Comparison of ENCODE assay signal across 34 mouse cellular contexts in the genomic region with DNA sequence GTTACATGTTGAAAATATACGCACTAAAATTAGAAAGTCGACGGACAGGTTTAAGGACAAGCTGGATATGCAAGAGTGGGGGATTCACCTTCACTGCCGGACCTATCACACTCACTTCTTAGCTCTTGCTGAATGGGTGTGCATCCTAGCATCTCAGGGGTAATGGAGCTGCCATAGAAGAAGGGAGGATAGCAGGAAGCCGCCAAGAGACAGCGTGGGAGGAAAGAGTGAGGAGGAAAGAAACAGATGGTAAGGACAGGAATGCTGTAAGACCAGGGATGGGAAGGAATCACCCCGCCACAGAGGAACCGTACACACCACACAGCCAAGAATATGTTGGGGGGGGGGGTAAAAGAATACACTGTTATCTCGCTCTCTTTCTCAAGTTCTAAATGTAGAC. TPM values are rescaled to one million over a fixed set of nuclear protein-coding genes. Genes with fewer than 3 reads are reported as not detected.
DNase-seq lines count a peak whose midpoint lies in the region; ATAC-seq lines count a peak whose summit lies in the region.
"Had no signal": no experiment of that assay in that cellular context is flagged by ENCODE, and none has a peak within 500 bp of the region (broad histone marks: within the 10 kb centered on the region; RNA-seq: fewer than 3 reads in every experiment).

No protein-coding gene starts in this region.

- no peak overlapping the region for H3K4me3 ChIP-seq in kidney, embryonic 15.5 days (replicated peaks)
- H3K4me3 ChIP-seq: embryonic facial prominence, embryonic 13.5 days; forebrain, embryonic 15.5 days; gastrocnemius, adult 2 months; heart, embryonic 10.5 days; hindbrain, embryonic 10.5 days; intestine, embryonic 15.5 days; limb, embryonic 10.5 days; liver, embryonic 15.5 days; midbrain, embryonic 10.5 days; neural tube, embryonic 15.5 days had no signal

- H3K9ac ChIP-seq in kidney, embryonic 15.5 days = no peak overlapping the region
- H3K9ac ChIP-seq: embryonic facial prominence, embryonic 13.5 days; forebrain, embryonic 15.5 days; intestine, embryonic 15.5 days; liver, embryonic 15.5 days; neural tube, embryonic 15.5 days had no signal

- no peaks in the 10 kb centered on the region for H3K27me3 ChIP-seq in kidney, embryonic 15.5 days
- H3K27me3 ChIP-seq: embryonic facial prominence, embryonic 13.5 days; forebrain, embryonic 15.5 days; intestine, embryonic 15.5 days; liver, embryonic 15.5 days; neural tube, embryonic 15.5 days had no signal

- H3K27ac ChIP-seq in kidney, embryonic 15.5 days = no peak overlapping the region
- H3K27ac ChIP-seq: embryonic facial prominence, embryonic 13.5 days; forebrain, embryonic 15.5 days; gastrocnemius, adult 2 months; heart, embryonic 10.5 days; hindbrain, embryonic 10.5 days; intestine, embryonic 15.5 days; limb, embryonic 10.5 days; liver, embryonic 15.5 days; midbrain, embryonic 10.5 days; neural tube, embryonic 15.5 days had no signal

- WGBS in kidney, embryonic 15.5 days = 78% methylated on average over 9 of the region's 9 CpGs

- H3K4me2 ChIP-seq in kidney, embryonic 15.5 days = no peak overlapping the region
- H3K4me2 ChIP-seq: embryonic facial prominence, embryonic 13.5 days; forebrain, embryonic 15.5 days; intestine, embryonic 15.5 days; liver, embryonic 15.5 days; neural tube, embryonic 15.5 days had no signal

- ATAC-seq in kidney, embryonic 15.5 days (replicated peaks; ENCODE audit: low FRiP score) = no peak
- ATAC-seq: forebrain, embryonic 15.5 days; hindbrain, embryonic 16.5 days; intestine, embryonic 15.5 days had no signal

- DNase-seq in heart, adult 11 months = peak; percentile 64
- DNase-seq in heart, postnatal 4 days = no peak
- DNase-seq in frontal cortex, postnatal 10 days (ENCODE audit: low spot score in 2 of 2) = peak; percentile 6 to 11
- DNase-seq in left cerebral cortex, postnatal 25 days (ENCODE audit: low spot score in 2 of 2) = peak; percentile 23 to 84
- DNase-seq in right cerebral cortex, postnatal 36 days (ENCODE audit: low spot score in 2 of 2) = peak; percentile 21 to 45
- DNase-seq in layer of hippocampus, adult 11-12 months (ENCODE audit: low spot score) = no peak
- no peak for DNase-seq in layer of hippocampus, postnatal 36 days
- DNase-seq: adrenal gland, postnatal 14 days; cerebellum, adult 8-10 months; cerebellum, postnatal 36 days; embryo, embryonic 11 days; gastrocnemius, adult 2 months; kidney, adult 8-10 months; kidney, postnatal 36 days; liver; thymus, adult 2 months had no signal

- H3K36me3 ChIP-seq in kidney, embryonic 15.5 days = no peaks in the 10 kb centered on the region
- H3K36me3 ChIP-seq: embryonic facial prominence, embryonic 13.5 days; forebrain, embryonic 15.5 days; heart, embryonic 10.5 days; hindbrain, embryonic 10.5 days; intestine, embryonic 15.5 days; limb, embryonic 10.5 days; liver, embryonic 15.5 days; midbrain, embryonic 10.5 days; neural tube, embryonic 15.5 days had no signal

- no peaks in the 10 kb centered on the region for H3K9me3 ChIP-seq in kidney, embryonic 15.5 days (replicated peaks)
- H3K9me3 ChIP-seq: embryonic facial prominence, embryonic 13.5 days; forebrain, embryonic 15.5 days; heart, embryonic 10.5 days; hindbrain, embryonic 10.5 days; intestine, embryonic 15.5 days; limb, embryonic 10.5 days; liver, embryonic 15.5 days; midbrain, embryonic 10.5 days; neural tube, embryonic 15.5 days had no signal

- intact Hi-C loops in left cerebral cortex, postnatal 25 days (cut with DNase I) = loop anchor here (1.0 kb wide), 1 partner anchor 65 kb away; no protein-coding TSS in a partner anchor

- H3K4me1 ChIP-seq in kidney, embryonic 15.5 days = no peaks in the 10 kb centered on the region
- H3K4me1 ChIP-seq: embryonic facial prominence, embryonic 13.5 days; heart, embryonic 10.5 days; hindbrain, embryonic 10.5 days; intestine, embryonic 15.5 days; limb, embryonic 10.5 days; liver, embryonic 15.5 days; neural tube, embryonic 15.5 days had no signal

RNA-seq across cellular contexts. Expression of a gene that starts 1.1 kb away (rescaled TPM):
- total RNA-seq in heart, postnatal 4 days (2021) = not detected
- total RNA-seq in left cerebral cortex, postnatal 25 days (2021) = not detected
- not detected for total RNA-seq in layer of hippocampus, postnatal 36 days (2021)
- not detected in 2 replicates for polyA plus RNA-seq in kidney, embryonic 15.5 days (2015; fragmentation: Nextera tagmentation; extraction: Ambion mirVana)
- total RNA-seq: adrenal gland, postnatal 14 days; gastrocnemius, adult 2 months; midbrain, postnatal 0 days had no signal
- polyA plus RNA-seq: brain, embryonic 14.5 days; embryonic facial prominence, embryonic 13.5 days; forebrain, embryonic 15.5 days; gonadal fat pad, adult 2 months; heart, embryonic 10.5 days; heart, embryonic 16.5 days; hindbrain, embryonic 10.5 days; hindbrain, embryonic 16.5 days; intestine, embryonic 15.5 days; limb, embryonic 10.5 days; liver, embryonic 15.5 days; lung, embryonic 16.5 days; midbrain, embryonic 10.5 days; midbrain, postnatal 0 days; neural tube, embryonic 15.5 days; small intestine, adult 2 months; stomach, embryonic 16.5 days; thymus, adult 2 months had no signal

Comparison
In these comparisons a context has a peak if more than half of its experiments do, and no peak if none do; other contexts are left out.
1. DNase-seq: peak in heart, adult 11 months (single experiment), frontal cortex, postnatal 10 days (2 of 2), left cerebral cortex, postnatal 25 days (2 of 2) and right cerebral cortex, postnatal 36 days (2 of 2); none in heart, postnatal 4 days (single experiment), layer of hippocampus, adult 11-12 months (single experiment) and layer of hippocampus, postnatal 36 days (0 of 2).